Mouse (Mus musculus): ENCODE data around the gene Dnttip1.

DNA sequence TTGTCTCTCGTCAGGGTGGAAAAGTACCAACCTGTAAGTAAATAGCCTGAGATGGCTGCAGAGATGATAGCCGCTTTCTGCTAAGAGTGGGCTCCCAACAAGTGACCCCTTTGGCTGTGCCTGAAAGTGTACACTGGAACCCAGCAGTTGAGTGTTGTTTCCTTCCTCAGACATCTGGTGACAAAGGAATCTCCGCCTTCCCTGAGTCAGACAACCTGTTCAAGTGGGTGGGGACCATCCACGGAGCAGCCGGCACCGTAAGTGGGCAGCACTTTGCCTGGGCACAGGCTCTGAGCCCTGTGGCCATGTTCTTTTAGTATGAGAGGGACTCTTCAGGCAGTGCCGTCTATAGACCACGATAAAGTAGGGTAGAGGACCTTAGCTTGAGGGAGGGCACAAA, 25.3 kb downstream of the Dnttip1 start:
- TF ChIP-seq MYOD1 (IDR thresholded peaks at IDR 0.05; ENCODE audit: control insufficient read depth, insufficient read length, low read depth) (no peak), CTCF (IDR thresholded peaks at IDR 0.05; ENCODE audit: control insufficient read depth, insufficient read depth, insufficient read length) (no peak), MAX (IDR thresholded peaks at IDR 0.05) (no peak), USF1 (IDR thresholded peaks at IDR 0.05; ENCODE audit: low read depth) (no peak), FOSL1 (IDR thresholded peaks at IDR 0.05; ENCODE audit: insufficient read depth, low read length, poor library complexity, severe bottlenecking) (no peak), CEBPB (IDR thresholded peaks at IDR 0.05; ENCODE audit: low read depth) (no peak), MYOG (IDR thresholded peaks at IDR 0.05; ENCODE audit: control insufficient read depth, extremely low read depth, insufficient read length) (no peak)
